Mouse (Mus musculus) hindbrain, embryonic 12.5 days (tissue): ENCODE results near the gene Cstl1. TPM values are rescaled to one million over a fixed set of nuclear protein-coding genes. Genes with fewer than 3 reads are reported as not detected.
A peak's percentile ranks its signal among the peaks of the same experiment; 100 is the strongest.
"Not testable (repeated sequence)": the region's sequence is repeated elsewhere in the genome, so short reads cannot be mapped to it uniquely, and the experiment has no call there.

ENCODE experiments used
- ATAC-seq: fragments of 200-750 bp; cut with Nextera tagmentation; 2 replicates; pipeline ENCODE4 v1.8.0; 2017; ENCODE audit warnings: moderate TSS enrichment; ENCODE audit not compliant: low FRiP score
- H3K27ac ChIP-seq: fragments of 300-500 bp; sonication (generic); 2 replicates; pipeline ENCODE4 v1.5.1; 2016; ENCODE audit warnings: mild to moderate bottlenecking
- H3K27me3 ChIP-seq: fragments of 300-500 bp; sonication (generic); 2 replicates; pipeline ENCODE4 v1.6.1; 2016; ENCODE audit warnings: mild to moderate bottlenecking
- H3K36me3 ChIP-seq: fragments of 300-500 bp; sonication (generic); 2 replicates; pipeline ENCODE4 v1.6.1; 2016; ENCODE audit warnings: mild to moderate bottlenecking
- H3K4me1 ChIP-seq: fragments of 300-500 bp; sonication (generic); 2 replicates; pipeline ENCODE4 v1.6.1; 2016
- H3K4me2 ChIP-seq: fragments of 300-500 bp; sonication (generic); replicated peaks from 2 replicates; pipeline ENCODE4 v1.6.1; 2016; ENCODE audit warnings: mild to moderate bottlenecking
- H3K4me3 ChIP-seq: fragments of 300-500 bp; sonication (generic); 2 replicates; pipeline ENCODE4 v1.5.1; 2016; ENCODE audit warnings: mild to moderate bottlenecking
- H3K9ac ChIP-seq: fragments of 300-500 bp; sonication (generic); 2 replicates; pipeline ENCODE4 v1.6.1; 2016; ENCODE audit warnings: mild to moderate bottlenecking, moderate library complexity
- H3K9me3 ChIP-seq: fragments of 300-500 bp; sonication (generic); replicated peaks from 2 replicates; pipeline ENCODE4 v1.6.1; 2016; ENCODE audit warnings: mild to moderate bottlenecking
- WGBS: fragments of 180-500 bp; shearing (Covaris S2); methylation state at CpG from one replicate; pipeline ENCODE4 v1.1.7; 2016; 5-methylcytosine and 5-hydroxymethylcytosine counted together
- polyA plus RNA-seq: library from polyadenylated mRNA; unstranded; fragments of >200 nt; fragmentation: Nextera tagmentation; extraction: Ambion mirVana; gene quantifications from 2 replicates; pipeline ENCODE4 v1.2.1, GENCODE M21; 2016

Gene Cstl1
- polyA plus RNA-seq, 1 experiment from 2014 or later = not detected

- 17% methylated on average over 15 of the region's 15 CpGs for WGBS
- H3K36me3 ChIP-seq = no peaks in the 10 kb centered on the region
- H3K9me3 ChIP-seq = no peaks in the 10 kb centered on the region
- H3K9ac ChIP-seq = no peak overlapping the region
- ATAC-seq = peak; percentile 85
- no peak overlapping the region for H3K27ac ChIP-seq
- peak overlapping the region; percentile 29 for H3K4me3 ChIP-seq
- no peaks in the 10 kb centered on the region; the same call in 1 of the 2 replicates for H3K27me3 ChIP-seq
- peak overlapping the region; percentile 52 for H3K4me2 ChIP-seq
- H3K4me1 ChIP-seq = no peaks in the 10 kb centered on the region
Observed at GRCm38 (mm10) chr2:148751893-148752813, 2.0 kb downstream of the Cstl1 start.

GRCm38 (mm10) chr2:148754310-148754846 lies 4.2 kb downstream of the Cstl1 start:
- H3K4me2 ChIP-seq = no peak overlapping the region
- 80% methylated on average over 1 of the region's 1 CpGs for WGBS
- no peaks in the 10 kb centered on the region; the same call in 1 of the 2 replicates for H3K27me3 ChIP-seq
- H3K27ac ChIP-seq = no peak overlapping the region
- H3K4me1 ChIP-seq = no peaks in the 10 kb centered on the region
- no peak overlapping the region for H3K9ac ChIP-seq
- no peak overlapping the region for H3K4me3 ChIP-seq
- ATAC-seq = no peak
- no peaks in the 10 kb centered on the region for H3K36me3 ChIP-seq
- no peaks in the 10 kb centered on the region for H3K9me3 ChIP-seq

- Histone ChIP-seq H3K4me1 (no peaks in the 10 kb centered on the region), H3K27ac (no peak overlapping the region), H3K27me3 (no peaks in the 10 kb centered on the region), H3K4me3 (no peak overlapping the region), H3K9ac (no peak overlapping the region), H3K9me3 (no peaks in the 10 kb centered on the region), H3K36me3 (no peaks in the 10 kb centered on the region), H3K4me2 (no peak overlapping the region)
- 95% methylated on average over 1 of the region's 1 CpGs for WGBS
- ATAC-seq = no peak
Observed at GRCm38 (mm10) chr2:148763648-148764388, 13.7 kb downstream of the Cstl1 start.

- not testable (repeated sequence) for H3K4me2 ChIP-seq, ATAC-seq, H3K4me1 ChIP-seq, H3K9me3 ChIP-seq, H3K4me3 ChIP-seq, H3K36me3 ChIP-seq, H3K27ac ChIP-seq, H3K9ac ChIP-seq, H3K27me3 ChIP-seq
- WGBS = 88% methylated on average over 4 of the region's 4 CpGs
Observed at GRCm38 (mm10) chr2:148771397-148771796, 21.2 kb downstream of the Cstl1 start, which contains the start of gene Cst11. Gene Cst11 (minus strand): TSS chr2:148771497.

- H3K9me3 ChIP-seq = no peaks in the 10 kb centered on the region
- WGBS = 10% methylated on average over 1 of the region's 1 CpGs
- H3K36me3 ChIP-seq = no peaks in the 10 kb centered on the region
- H3K4me3 ChIP-seq = no peak within 1 kb of the TSS
- no peak for ATAC-seq
- no peak within 1 kb of the TSS for H3K9ac ChIP-seq
- H3K27me3 ChIP-seq = no peaks in the 10 kb centered on the region
- no peak within 1 kb of the TSS for H3K27ac ChIP-seq
- no peak within 1 kb of the TSS for H3K4me2 ChIP-seq
- H3K4me1 ChIP-seq = no peaks in the 10 kb centered on the region
Observed at GRCm38 (mm10) chr2:148781709-148782108, 31.6 kb downstream of the Cstl1 start, which contains the start of gene 8030411F24Rik. Gene 8030411F24Rik (plus strand): TSS chr2:148782009.

- WGBS = 93% methylated on average over 6 of the region's 6 CpGs
- Histone ChIP-seq H3K36me3 (no peaks in the 10 kb centered on the region), H3K27me3 (no peaks in the 10 kb centered on the region), H3K4me1 (no peaks in the 10 kb centered on the region), H3K4me3 (no peak within 1 kb of the TSS), H3K9ac (no peak within 1 kb of the TSS), H3K27ac (no peak within 1 kb of the TSS), H3K4me2 (no peak within 1 kb of the TSS), H3K9me3 (no peaks in the 10 kb centered on the region)
- no peak for ATAC-seq
Observed at GRCm38 (mm10) chr2:148789142-148789541, 39.0 kb downstream of the Cstl1 start, which contains the start of gene Cst12. Gene Cst12 (plus strand): TSS chr2:148789361.

- WGBS = 90% methylated on average over 1 of the region's 1 CpGs
- no peaks in the 10 kb centered on the region for H3K27me3 ChIP-seq
- no peaks in the 10 kb centered on the region for H3K4me1 ChIP-seq
- H3K36me3 ChIP-seq = no peaks in the 10 kb centered on the region
- no peak within 1 kb of the TSS for H3K27ac ChIP-seq
- no peak within 1 kb of the TSS for H3K9ac ChIP-seq
- H3K4me3 ChIP-seq = no peak within 1 kb of the TSS
- ATAC-seq = no peak
- H3K4me2 ChIP-seq = no peak within 1 kb of the TSS
- no peaks in the 10 kb centered on the region for H3K9me3 ChIP-seq
Observed at GRCm38 (mm10) chr2:148798485-148798884, 48.3 kb downstream of the Cstl1 start, which contains the start of gene Cst8. Gene Cst8 (plus strand): TSS chr2:148798785.

- H3K4me2 ChIP-seq = no peak overlapping the region
- no peak overlapping the region for H3K4me3 ChIP-seq
- H3K27ac ChIP-seq = no peak overlapping the region
- H3K4me1 ChIP-seq = no peaks in the 10 kb centered on the region
- H3K36me3 ChIP-seq = no peaks in the 10 kb centered on the region
- H3K27me3 ChIP-seq = no peaks in the 10 kb centered on the region
- no peak overlapping the region for H3K9ac ChIP-seq
- ATAC-seq = no peak
- H3K9me3 ChIP-seq = no peaks in the 10 kb centered on the region
- 79% methylated on average over 3 of the region's 3 CpGs for WGBS
Observed at GRCm38 (mm10) chr2:148801491-148801921, 51.3 kb downstream of the Cstl1 start.

Other genes with a start within 250 kb of the Cstl1 start
- gene Nxt1, start 77.8 kb upstream of the Cstl1 start, polyA plus RNA-seq = 70.5 and 72.4 TPM in 2 replicates
- 21.4 and 22.5 TPM in 2 replicates for gene Gzf1, start 69.3 kb upstream of the Cstl1 start, polyA plus RNA-seq
- 25.6 and 30.6 TPM in 2 replicates for gene Napb, start 17.9 kb upstream of the Cstl1 start, polyA plus RNA-seq
- gene Cst11, start 21.1 kb downstream of the Cstl1 start, polyA plus RNA-seq = not detected in 2 replicates
- not detected in 2 replicates for gene 8030411F24Rik, start 31.7 kb downstream of the Cstl1 start, polyA plus RNA-seq
- not detected in 2 replicates for gene Cst12, start 39.0 kb downstream of the Cstl1 start, polyA plus RNA-seq
- gene Cst8, start 48.4 kb downstream of the Cstl1 start, polyA plus RNA-seq = not detected in 2 replicates
- gene Cst13, start 69.7 kb downstream of the Cstl1 start, polyA plus RNA-seq = not detected in 2 replicates
- not detected in 2 replicates for gene Cst9, start 84.8 kb downstream of the Cstl1 start, polyA plus RNA-seq
- gene 9230104L09Rik, start 114.7 kb downstream of the Cstl1 start, polyA plus RNA-seq = not detected in 2 replicates
- 339 and 373 TPM in 2 replicates for gene Cst3, start 125.3 kb downstream of the Cstl1 start, polyA plus RNA-seq